Mouse (Mus musculus): ENCODE data around the gene Tradd. TPM values are rescaled to one million over a fixed set of nuclear protein-coding genes. Genes with fewer than 3 reads are reported as not detected.
A peak's percentile ranks its signal among the peaks of the same experiment; 100 is the strongest.

Gene Tradd
- polyA plus RNA-seq, 1 experiment: 32.6 TPM

- Histone ChIP-seq H3K4me1 (peaks cover 52% of the 10 kb centered on the region), H3K36me3 (replicated peaks; ENCODE audit: low read length) (peaks cover 44% of the 10 kb centered on the region), H3K9me3 (peaks cover 5% of the 10 kb centered on the region; the same call in 1 of the 2 replicates), H3K27me3 (replicated peaks) (peaks cover 2% of the 10 kb centered on the region), H3K4me3 (replicated peaks) (no peak overlapping the region)
- no peak for TF ChIP-seq FLI1 (IDR thresholded peaks at IDR 0.05; ENCODE audit: low read length)
- no peak for TF ChIP-seq GATA1 (IDR thresholded peaks at IDR 0.05; ENCODE audit: borderline replicate concordance, low read length)
Observed at GRCm38 (mm10) chr8:105260371-105261099, 3.9 kb downstream of the Tradd start.

GRCm38 (mm10) chr8:105259721-105260320 is 4.6 kb downstream of the Tradd start:
- TF ChIP-seq GATA1 (IDR thresholded peaks at IDR 0.05; ENCODE audit: borderline replicate concordance, low read length) (no peak), FLI1 (IDR thresholded peaks at IDR 0.05; ENCODE audit: low read length) (no peak)
- Histone ChIP-seq H3K4me3 (replicated peaks) (peak overlapping the region; percentile 88), H3K36me3 (replicated peaks; ENCODE audit: low read length) (peaks cover 44% of the 10 kb centered on the region), H3K4me1 (peaks cover 52% of the 10 kb centered on the region), H3K9me3 (peaks cover 5% of the 10 kb centered on the region; the same call in 1 of the 2 replicates), H3K27me3 (replicated peaks) (peaks cover 4% of the 10 kb centered on the region)

- H3K36me3 ChIP-seq (replicated peaks; ENCODE audit: low read length): peaks cover 44% of the 10 kb centered on the region
- TF ChIP-seq GATA1 (IDR thresholded peaks at IDR 0.05; ENCODE audit: borderline replicate concordance, low read length): no peak
- TF ChIP-seq FLI1 (IDR thresholded peaks at IDR 0.05; ENCODE audit: low read length): no peak
- H3K4me3 ChIP-seq (replicated peaks): peak overlapping the region; percentile 88
- peaks cover 5% of the 10 kb centered on the region; the same call in 1 of the 2 replicates for H3K9me3 ChIP-seq
- H3K27me3 ChIP-seq (replicated peaks): peaks cover 9% of the 10 kb centered on the region
- H3K4me1 ChIP-seq: peaks cover 57% of the 10 kb centered on the region
Observed at GRCm38 (mm10) chr8:105258911-105259720, 5.3 kb downstream of the Tradd start.

GRCm38 (mm10) chr8:105257318-105258114 is 6.9 kb downstream of the Tradd start:
- peaks cover 9% of the 10 kb centered on the region for H3K27me3 ChIP-seq (replicated peaks)
- peaks cover 59% of the 10 kb centered on the region for H3K36me3 ChIP-seq (replicated peaks; ENCODE audit: low read length)
- TF ChIP-seq GATA1 (IDR thresholded peaks at IDR 0.05; ENCODE audit: borderline replicate concordance, low read length) (no peak), FLI1 (IDR thresholded peaks at IDR 0.05; ENCODE audit: low read length) (no peak)
- H3K4me1 ChIP-seq: peaks cover 62% of the 10 kb centered on the region
- H3K9me3 ChIP-seq: peaks cover 5% of the 10 kb centered on the region; the same call in 1 of the 2 replicates
- no peak overlapping the region for H3K4me3 ChIP-seq (replicated peaks)

GRCm38 (mm10) chr8:105254966-105255350 is 9.5 kb downstream of the Tradd start, which contains the start of gene B3gnt9:
B3gnt9 (minus strand) TSS chr8:105255153.
- H3K4me1 ChIP-seq: peaks cover 48% of the 10 kb centered on the region

GRCm38 (mm10) chr8:105254152-105254965 is 10.1 kb downstream of the Tradd start:
- Histone ChIP-seq H3K36me3 (replicated peaks; ENCODE audit: low read length) (peaks cover 67% of the 10 kb centered on the region), H3K4me1 (peaks cover 48% of the 10 kb centered on the region), H3K4me3 (replicated peaks) (peak overlapping the region; percentile 94), H3K9me3 (no peaks in the 10 kb centered on the region), H3K27me3 (replicated peaks) (peaks cover 9% of the 10 kb centered on the region)
- TF ChIP-seq GATA1 (IDR thresholded peaks at IDR 0.05; ENCODE audit: borderline replicate concordance, low read length) (no peak), FLI1 (IDR thresholded peaks at IDR 0.05; ENCODE audit: low read length) (no peak)

More at GRCm38 (mm10) chr8:105254966-105255350, 9.5 kb downstream of the Tradd start, which contains the start of gene B3gnt9:
- peaks cover 67% of the 10 kb centered on the region for H3K36me3 ChIP-seq (replicated peaks; ENCODE audit: low read length)
- TF ChIP-seq FLI1 (IDR thresholded peaks at IDR 0.05; ENCODE audit: low read length) (no peak), GATA1 (IDR thresholded peaks at IDR 0.05; ENCODE audit: borderline replicate concordance, low read length) (no peak)
- H3K4me3 ChIP-seq (replicated peaks): peak within 1 kb of the TSS; percentile 94
- H3K9me3 ChIP-seq: no peaks in the 10 kb centered on the region
- peaks cover 9% of the 10 kb centered on the region for H3K27me3 ChIP-seq (replicated peaks)

- Histone ChIP-seq H3K9me3 (no peaks in the 10 kb centered on the region), H3K4me1 (peaks cover 49% of the 10 kb centered on the region), H3K4me3 (replicated peaks) (peak overlapping the region; percentile 94), H3K36me3 (replicated peaks; ENCODE audit: low read length) (peaks cover 66% of the 10 kb centered on the region), H3K27me3 (replicated peaks) (peaks cover 9% of the 10 kb centered on the region)
- no peak for TF ChIP-seq FLI1 (IDR thresholded peaks at IDR 0.05; ENCODE audit: low read length)
- TF ChIP-seq GATA1 (IDR thresholded peaks at IDR 0.05; ENCODE audit: borderline replicate concordance, low read length): no peak
Observed at GRCm38 (mm10) chr8:105253766-105254151, 10.7 kb downstream of the Tradd start.

- Histone ChIP-seq H3K9me3 (no peaks in the 10 kb centered on the region), H3K4me1 (peaks cover 56% of the 10 kb centered on the region), H3K36me3 (replicated peaks; ENCODE audit: low read length) (peaks cover 66% of the 10 kb centered on the region), H3K27me3 (replicated peaks) (peaks cover 9% of the 10 kb centered on the region), H3K4me3 (replicated peaks) (no peak overlapping the region)
- TF ChIP-seq GATA1 (IDR thresholded peaks at IDR 0.05; ENCODE audit: borderline replicate concordance, low read length) (no peak), FLI1 (IDR thresholded peaks at IDR 0.05; ENCODE audit: low read length) (no peak)
Observed at GRCm38 (mm10) chr8:105252680-105253537, 11.5 kb downstream of the Tradd start.
